Mouse (Mus musculus): ENCODE measurements around the gene Slc47a1. TPM values are rescaled to one million over a fixed set of nuclear protein-coding genes. Genes with fewer than 3 reads are reported as not detected.

Gene Slc47a1
- polyA plus RNA-seq, 1 experiment from 2014 or later = 0.72 TPM

Other genes starting within 250 kb of the Slc47a1 start
- gene Usp22, start 203.3 kb downstream of the Slc47a1 start, polyA plus RNA-seq (2015; fragmentation: Nextera tagmentation; extraction: Ambion mirVana) = 146 and 156 TPM in 2 replicates
- gene Aldh3a1, start 170.8 kb downstream of the Slc47a1 start, polyA plus RNA-seq (2015; fragmentation: Nextera tagmentation; extraction: Ambion mirVana) = 0.89 and 2.1 TPM in 2 replicates
- gene Aldh3a2, start 110.9 kb downstream of the Slc47a1 start, polyA plus RNA-seq (2015; fragmentation: Nextera tagmentation; extraction: Ambion mirVana) = 24.7 and 25.9 TPM in 2 replicates
- gene Slc47a2, start 35.5 kb downstream of the Slc47a1 start, polyA plus RNA-seq (2015; fragmentation: Nextera tagmentation; extraction: Ambion mirVana) = not detected in 2 replicates
- 0.76 and 1.3 TPM in 2 replicates for gene Rnf112, start 75.8 kb upstream of the Slc47a1 start, polyA plus RNA-seq (2015; fragmentation: Nextera tagmentation; extraction: Ambion mirVana)
- 262 and 326 TPM in 2 replicates for gene Mfap4, start 107.1 kb upstream of the Slc47a1 start, polyA plus RNA-seq (2015; fragmentation: Nextera tagmentation; extraction: Ambion mirVana)
- 79.4 and 80.0 TPM in 2 replicates for gene Mapk7, start 116.1 kb upstream of the Slc47a1 start, polyA plus RNA-seq (2015; fragmentation: Nextera tagmentation; extraction: Ambion mirVana)
- 36.6 and 36.7 TPM in 2 replicates for gene B9d1, start 126.8 kb upstream of the Slc47a1 start, polyA plus RNA-seq (2015; fragmentation: Nextera tagmentation; extraction: Ambion mirVana)
- 30.0 and 34.0 TPM in 2 replicates for gene Epn2, start 201.3 kb upstream of the Slc47a1 start, polyA plus RNA-seq (2015; fragmentation: Nextera tagmentation; extraction: Ambion mirVana)